Mouse (Mus musculus) kidney, adult 18-20 months (tissue): ENCODE results near the gene Il12rb2.

Source experiments
- DNase-seq: peaks from one replicate; pipeline ENCODE4 v3.0.0; 2021

Il12rb2 gene

GRCm38 (mm10) chr6:67375982-67376391, at the start of gene Il12rb2:
TSS of gene Il12rb2 (minus strand) at chr6:67376188.
- DNase-seq: no peak

- no peak for DNase-seq
These were observed 45.8 kb upstream of the Il12rb2 start for GRCm38 (mm10) chr6:67421761-67422160.

GRCm38 (mm10) chr6:67416557-67416956, 40.6 kb upstream of the Il12rb2 start:
- no peak for DNase-seq

GRCm38 (mm10) chr6:67415276-67415675, 39.3 kb upstream of the Il12rb2 start:
- no peak for DNase-seq

GRCm38 (mm10) chr6:67413378-67413777, 37.4 kb upstream of the Il12rb2 start:
- DNase-seq: no peak

- DNase-seq: no peak
These were observed 29.3 kb upstream of the Il12rb2 start for GRCm38 (mm10) chr6:67405281-67405682.

GRCm38 (mm10) chr6:67399551-67399950, 23.6 kb upstream of the Il12rb2 start:
- no peak for DNase-seq

GRCm38 (mm10) chr6:67365785-67366184, 10.2 kb downstream of the Il12rb2 start:
- no peak for DNase-seq

GRCm38 (mm10) chr6:67348065-67348464, 27.9 kb downstream of the Il12rb2 start:
- DNase-seq: no peak

- DNase-seq: no peak
These were observed 36.5 kb downstream of the Il12rb2 start for GRCm38 (mm10) chr6:67339494-67339893.

- DNase-seq: no peak
These were observed 38.0 kb downstream of the Il12rb2 start for GRCm38 (mm10) chr6:67337943-67338342.

GRCm38 (mm10) chr6:67323788-67324187, 52.2 kb downstream of the Il12rb2 start:
- DNase-seq: no peak

GRCm38 (mm10) chr6:67318451-67318850, 57.5 kb downstream of the Il12rb2 start:
- DNase-seq: peak; percentile 71

- DNase-seq: no peak
These were observed 58.1 kb downstream of the Il12rb2 start for GRCm38 (mm10) chr6:67317827-67318338.

GRCm38 (mm10) chr6:67317068-67317467, 58.9 kb downstream of the Il12rb2 start:
- no peak for DNase-seq

GRCm38 (mm10) chr6:67314697-67315096, 61.3 kb downstream of the Il12rb2 start:
- no peak for DNase-seq

- no peak for DNase-seq
These were observed 66.2 kb downstream of the Il12rb2 start for GRCm38 (mm10) chr6:67309752-67310151.

GRCm38 (mm10) chr6:67308994-67309393, 67.0 kb downstream of the Il12rb2 start:
- DNase-seq: no peak

- no peak for DNase-seq
These were observed 72.8 kb downstream of the Il12rb2 start for GRCm38 (mm10) chr6:67303210-67303609.

- no peak for DNase-seq
These were observed 73.5 kb downstream of the Il12rb2 start for GRCm38 (mm10) chr6:67302471-67302870.

- DNase-seq: no peak
These were observed 74.8 kb downstream of the Il12rb2 start for GRCm38 (mm10) chr6:67301230-67301629.

GRCm38 (mm10) chr6:67300710-67301163, 75.3 kb downstream of the Il12rb2 start:
- DNase-seq: no peak

GRCm38 (mm10) chr6:67300300-67300699, 75.7 kb downstream of the Il12rb2 start:
- DNase-seq: peak; percentile 32

GRCm38 (mm10) chr6:67298742-67299141, 77.2 kb downstream of the Il12rb2 start:
- DNase-seq: no peak

- no peak for DNase-seq
These were observed 79.9 kb downstream of the Il12rb2 start for GRCm38 (mm10) chr6:67296126-67296525.
